Mouse (Mus musculus) R1 (cell line): ENCODE measurements at regions not wholly inside any gene's neighbourhood (a gene's known extent, or its start where the extent isn't known, plus 50 kb on each side); places are given as distances from the start of the nearest gene placed in this dataset.

ENCODE experiments used
- DNase-seq: peaks from one replicate; pipeline ENCODE4 v3.0.0-alpha.2; 2018; ENCODE audit warnings: low read depth, low spot score

- DNase-seq, result no peak
Observed at GRCm38 (mm10) chr3:124986930-124987329, 406.0 kb upstream of the 1700003H04Rik start.

GRCm38 (mm10) chr3:124986515-124986914, 405.6 kb upstream of the 1700003H04Rik start:
- peak; percentile 5 for DNase-seq

GRCm38 (mm10) chr3:124985428-124985827, 404.5 kb upstream of the 1700003H04Rik start:
- no peak for DNase-seq

- no peak for DNase-seq
Observed at GRCm38 (mm10) chr3:124935147-124935849, 354.4 kb upstream of the 1700003H04Rik start.

- DNase-seq, result no peak
Observed at GRCm38 (mm10) chr3:124932655-124933054, 351.8 kb upstream of the 1700003H04Rik start.

GRCm38 (mm10) chr3:124930773-124931607, 350.1 kb upstream of the 1700003H04Rik start:
- no peak for DNase-seq

- no peak for DNase-seq
Observed at GRCm38 (mm10) chr3:124908925-124909324, 328.0 kb upstream of the 1700003H04Rik start.
